Mouse (Mus musculus) thymus, adult 2 months (tissue): ENCODE results near the gene Proser3. TPM values are rescaled to one million over a fixed set of nuclear protein-coding genes. Genes with fewer than 3 reads are reported as not detected.

Experiments used
- DNase-seq: peaks from one replicate; pipeline ENCODE4 v3.0.0; 2021
- H3K27ac ChIP-seq: fragments of 200-500 bp; 2 replicates; pipeline ENCODE4 v1.5.1; 2012; ENCODE audit warnings: low read length, control low read depth; ENCODE audit not compliant: control insufficient read depth, insufficient read depth
- H3K27me3 ChIP-seq: fragments of 200-500 bp; 2 replicates; pipeline ENCODE4 v1.6.1; 2012; ENCODE audit warnings: mild to moderate bottlenecking, low read length, moderate library complexity, mixed read lengths; ENCODE audit not compliant: control insufficient read depth, insufficient read depth
- H3K36me3 ChIP-seq: fragments of 200-500 bp; 2 replicates; pipeline ENCODE4 v1.6.1; 2012; ENCODE audit warnings: mild to moderate bottlenecking, low read length, moderate library complexity; ENCODE audit not compliant: control insufficient read depth, insufficient read depth
- H3K4me1 ChIP-seq: fragments of 200-500 bp; replicated peaks from 2 replicates; pipeline ENCODE4 v1.6.1; 2012; ENCODE audit warnings: low read length; ENCODE audit not compliant: control insufficient read depth, insufficient read depth
- H3K4me3 ChIP-seq: fragments of 200-500 bp; 2 replicates; pipeline ENCODE4 v1.5.1; 2012; ENCODE audit warnings: mild to moderate bottlenecking, low read length, control low read depth, moderate library complexity; ENCODE audit not compliant: control insufficient read depth, insufficient read depth
- CTCF ChIP-seq: fragments of 200-500 bp; IDR thresholded peaks from 2 replicates; pipeline ENCODE4 v1.5.1; 2012; ENCODE audit warnings: mild to moderate bottlenecking, control low read depth, low read length, moderate library complexity, borderline replicate concordance; ENCODE audit not compliant: control insufficient read depth, poor library complexity, insufficient read depth; ENCODE audit errors: extremely low read depth
- POLR2A ChIP-seq: fragments of 200-500 bp; IDR thresholded peaks from 2 replicates; pipeline ENCODE4 v1.6.1; 2012; ENCODE audit warnings: mild to moderate bottlenecking, low read length, control low read depth, moderate library complexity; ENCODE audit not compliant: control insufficient read depth, poor library complexity, insufficient read depth; ENCODE audit errors: extremely low read depth
- WGBS: fragments of 180-500 bp; shearing (Covaris S2); methylation state at CpG from one replicate; pipeline ENCODE4 v1.1.7; 2018; 5-methylcytosine and 5-hydroxymethylcytosine counted together
- polyA plus RNA-seq: library from polyadenylated mRNA; depleted of rRNA; stranded (reverse); fragments of >200 nt; gene quantifications from 2 replicates; pipeline ENCODE4 v1.2.3, GENCODE M21; 2012; rRNA removed

The Proser3 gene
- polyA plus RNA-seq, 1 experiment: 36.1 TPM

GRCm38 (mm10) chr7:30492765-30493164 lies 59.3 kb downstream of the Proser3 start:
- no peak for TF ChIP-seq POLR2A
- no peak for TF ChIP-seq CTCF
- no peaks in the 10 kb centered on the region for H3K4me1 ChIP-seq
- 11% methylated on average over 4 of the region's 4 CpGs for WGBS
- no peaks in the 10 kb centered on the region for H3K36me3 ChIP-seq
- H3K27me3 ChIP-seq: no peaks in the 10 kb centered on the region; the same call in 1 of the 2 replicates
- no peak overlapping the region for H3K4me3 ChIP-seq
- peak; percentile 79 for DNase-seq
- H3K27ac ChIP-seq: no peak overlapping the region

DNA sequence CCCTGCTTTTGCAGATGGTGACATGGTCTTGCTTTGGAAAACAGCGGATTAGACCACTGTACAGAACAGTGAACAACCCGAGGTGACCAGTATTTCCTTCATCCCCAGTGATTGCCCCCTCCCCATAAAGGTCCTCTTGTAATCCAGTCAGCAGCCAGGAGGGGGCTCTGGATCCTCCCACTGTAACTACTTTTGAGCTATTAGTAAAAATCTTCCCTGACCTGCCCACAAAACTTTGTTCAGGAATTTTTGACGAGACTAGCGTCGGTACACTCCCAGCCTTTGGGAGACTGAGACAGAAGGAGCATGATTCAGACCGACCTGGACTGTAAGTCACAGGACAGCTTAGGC lies 61.2 kb downstream of the Proser3 start:
- DNase-seq: no peak
- no peak overlapping the region for H3K4me3 ChIP-seq
- WGBS: 24% methylated on average over 6 of the region's 6 CpGs
- no peak overlapping the region for H3K27ac ChIP-seq
- H3K4me1 ChIP-seq: no peaks in the 10 kb centered on the region
- no peaks in the 10 kb centered on the region; the same call in 1 of the 2 replicates for H3K27me3 ChIP-seq
- no peaks in the 10 kb centered on the region for H3K36me3 ChIP-seq
- no peak for TF ChIP-seq CTCF
- no peak for TF ChIP-seq POLR2A

GRCm38 (mm10) chr7:30490251-30490956 lies 61.7 kb downstream of the Proser3 start:
- Histone ChIP-seq H3K36me3 (no peaks in the 10 kb centered on the region), H3K4me3 (no peak overlapping the region), H3K27me3 (no peaks in the 10 kb centered on the region; the same call in 1 of the 2 replicates), H3K4me1 (no peaks in the 10 kb centered on the region), H3K27ac (no peak overlapping the region)
- peak; percentile 43 for DNase-seq
- TF ChIP-seq POLR2A (no peak), CTCF (no peak)
- 39% methylated on average over 16 of the region's 16 CpGs for WGBS

Other genes starting within 250 kb of the Proser3 start
- 159 and 192 TPM in 2 replicates for gene Alkbh6, start 243.6 kb downstream of the Proser3 start, polyA plus RNA-seq
- 15.4 and 16.8 TPM in 2 replicates for gene Syne4, start 237.5 kb downstream of the Proser3 start, polyA plus RNA-seq
- gene E130208F15Rik, start 230.6 kb downstream of the Proser3 start, polyA plus RNA-seq: 0.74 and 0.93 TPM in 2 replicates
- 26.9 and 31.7 TPM in 2 replicates for gene Sdhaf1, start 228.4 kb downstream of the Proser3 start, polyA plus RNA-seq
- 0.78 and 1.1 TPM in 2 replicates for gene Lrfn3, start 189.5 kb downstream of the Proser3 start, polyA plus RNA-seq
- gene Tyrobp, start 138.5 kb downstream of the Proser3 start, polyA plus RNA-seq: 273 and 417 TPM in 2 replicates
- 212 and 279 TPM in 2 replicates for gene Hcst, start 132.4 kb downstream of the Proser3 start, polyA plus RNA-seq
- 72.8 and 77.4 TPM in 2 replicates for gene Nfkbid, start 130.6 kb downstream of the Proser3 start, polyA plus RNA-seq
- 5.9 and 6.0 TPM in 2 replicates for gene Aplp1, start 106.8 kb downstream of the Proser3 start, polyA plus RNA-seq
- 0.05 and 0.15 TPM in 2 replicates for gene Kirrel2, start 94.6 kb downstream of the Proser3 start, polyA plus RNA-seq
- gene Nphs1, start 94.0 kb downstream of the Proser3 start, polyA plus RNA-seq: 0.19 and 0.38 TPM in 2 replicates
- 0.13 and 0.62 TPM in 2 replicates for gene Prodh2, start 58.7 kb downstream of the Proser3 start, polyA plus RNA-seq
- 156 and 176 TPM in 2 replicates for gene Arhgap33, start 17.2 kb downstream of the Proser3 start, polyA plus RNA-seq
- gene Hspb6, start 121 bp downstream of the Proser3 start, polyA plus RNA-seq: 30.0 and 89.6 TPM in 2 replicates
- 73.0 and 78.6 TPM in 2 replicates for gene Lin37, start 7.5 kb upstream of the Proser3 start, polyA plus RNA-seq
- gene U2af1l4, start 11.0 kb upstream of the Proser3 start, polyA plus RNA-seq: 81.5 and 84.2 TPM in 2 replicates
- 7.3 and 8.8 TPM in 2 replicates for gene Gm49396, start 11.0 kb upstream of the Proser3 start, polyA plus RNA-seq
- gene Psenen, start 11.3 kb upstream of the Proser3 start, polyA plus RNA-seq: 130 and 176 TPM in 2 replicates
- 26.1 and 31.7 TPM in 2 replicates for gene Igflr1, start 13.1 kb upstream of the Proser3 start, polyA plus RNA-seq
- 161 and 171 TPM in 2 replicates for gene Kmt2b, start 36.4 kb upstream of the Proser3 start, polyA plus RNA-seq
- 1.9 and 3.2 TPM in 2 replicates for gene Zbtb32, start 46.6 kb upstream of the Proser3 start, polyA plus RNA-seq
- gene Upk1a, start 60.5 kb upstream of the Proser3 start, polyA plus RNA-seq: 4.5 and 7.5 TPM in 2 replicates
- gene Cox6b1, start 73.9 kb upstream of the Proser3 start, polyA plus RNA-seq: 283 and 388 TPM in 2 replicates
- gene Etv2, start 83.6 kb upstream of the Proser3 start, polyA plus RNA-seq: 0.13 TPM in 1 of 2 replicates, not detected in the other
- 117 and 129 TPM in 2 replicates for gene Rbm42, start 98.0 kb upstream of the Proser3 start, polyA plus RNA-seq
- gene Haus5, start 112.7 kb upstream of the Proser3 start, polyA plus RNA-seq: 41.2 and 47.7 TPM in 2 replicates
- gene Pmis2, start 119.3 kb upstream of the Proser3 start, polyA plus RNA-seq: not detected in 2 replicates
- gene 2200002J24Rik, start 146.6 kb upstream of the Proser3 start, polyA plus RNA-seq: 0.28 and 0.82 TPM in 2 replicates
- 2.7 and 3.8 TPM in 2 replicates for gene Atp4a, start 159.9 kb upstream of the Proser3 start, polyA plus RNA-seq
- gene Tmem147, start 177.2 kb upstream of the Proser3 start, polyA plus RNA-seq: 161 and 204 TPM in 2 replicates
- gene Gapdhs, start 191.4 kb upstream of the Proser3 start, polyA plus RNA-seq: 0.11 and 1.1 TPM in 2 replicates
- 3.4 and 4.1 TPM in 2 replicates for gene Sbsn, start 199.2 kb upstream of the Proser3 start, polyA plus RNA-seq
- 26.3 and 35.6 TPM in 2 replicates for gene Dmkn, start 211.5 kb upstream of the Proser3 start, polyA plus RNA-seq
- 11.9 and 18.3 TPM in 2 replicates for gene Krtdap, start 235.6 kb upstream of the Proser3 start, polyA plus RNA-seq